In genomic region chr13:35905879-35906481, GRCm38 (mm10) we compare ENCODE assay signal across 8 mouse cellular contexts. TPM values are rescaled to one million over a fixed set of nuclear protein-coding genes. Genes with fewer than 3 reads are reported as not detected.
DNase-seq lines count a peak whose midpoint lies in the region; ATAC-seq lines count a peak whose summit lies in the region.

Rpp40 (minus strand) TSS chr13:35906359.

- no peaks in the 10 kb centered on the region for H3K36me3 ChIP-seq in heart, embryonic 13.5 days
- H3K36me3 ChIP-seq in liver, embryonic 12.5 days = peaks cover 2% of the 10 kb centered on the region; the same call in 1 of the 2 replicates
- H3K36me3 ChIP-seq in stomach, embryonic 15.5 days = no peaks in the 10 kb centered on the region

- peak within 1 kb of the TSS; percentile 84 for H3K4me2 ChIP-seq in heart, embryonic 13.5 days
- H3K4me2 ChIP-seq in liver, embryonic 12.5 days = peak within 1 kb of the TSS; percentile 83
- H3K4me2 ChIP-seq in stomach, embryonic 15.5 days = peak within 1 kb of the TSS; percentile 57

- peak; percentile 95 for ATAC-seq in heart, embryonic 13.5 days (ENCODE audit: extremely low read depth, insufficient number of reproducible peaks, low FRiP score, low TSS enrichment)
- peak; percentile 99 for ATAC-seq in liver, embryonic 12.5 days
- peak; percentile 100 for ATAC-seq in stomach, embryonic 15.5 days (ENCODE audit: insufficient read depth, low FRiP score, low read depth)

- no peak within 1 kb of the TSS for H3K27ac ChIP-seq in brown adipose tissue, adult 24 weeks (replicated peaks; ENCODE audit: low read depth, low read length)
- no peak within 1 kb of the TSS for H3K27ac ChIP-seq in heart, embryonic 13.5 days (replicated peaks)
- 0 out of 2 replicates have a peak within 1 kb of the TSS, but pooled peaks have one; percentile 49 for H3K27ac ChIP-seq in liver, embryonic 12.5 days
- peak within 1 kb of the TSS; percentile 65; the same call in 1 of the 2 replicates for H3K27ac ChIP-seq in stomach, embryonic 15.5 days

- under 1% methylated on average over 35 of the region's 35 CpGs for WGBS in heart, embryonic 13.5 days
- under 1% methylated on average over 35 of the region's 35 CpGs for WGBS in liver, embryonic 12.5 days (ENCODE audit: insufficient replicate concordance)
- under 1% methylated on average over 35 of the region's 35 CpGs for WGBS in stomach, embryonic 15.5 days

- peak; percentile 94 for DNase-seq in CD4-positive, CD25-positive, alpha-beta regulatory T cell, adult 2 months (ENCODE audit: low read depth, low spot score)
- peak; percentile 68 for DNase-seq in fat pad, adult 2 months (ENCODE audit: extremely low read depth, low read depth, low spot score)
- DNase-seq in kidney, postnatal 10 days = peak; percentile 92
- peak; percentile 80 to 87 for DNase-seq in natural killer cell, adult 2 months (ENCODE audit: low spot score in 2 of 2)

- H3K9me3 ChIP-seq in heart, embryonic 13.5 days = no peaks in the 10 kb centered on the region
- no peaks in the 10 kb centered on the region for H3K9me3 ChIP-seq in liver, embryonic 12.5 days (replicated peaks)
- no peaks in the 10 kb centered on the region for H3K9me3 ChIP-seq in stomach, embryonic 15.5 days

- H3K4me3 ChIP-seq in brown adipose tissue, adult 24 weeks (ENCODE audit: insufficient read depth, low read depth, low read length) = peak within 1 kb of the TSS; percentile 94
- peak within 1 kb of the TSS; percentile 71 for H3K4me3 ChIP-seq in heart, embryonic 13.5 days
- H3K4me3 ChIP-seq in liver, embryonic 12.5 days = peak within 1 kb of the TSS; percentile 76
- peak within 1 kb of the TSS; percentile 81 for H3K4me3 ChIP-seq in stomach, embryonic 15.5 days (replicated peaks)

- H3K27me3 ChIP-seq in heart, embryonic 13.5 days (replicated peaks) = no peaks in the 10 kb centered on the region
- H3K27me3 ChIP-seq in liver, embryonic 12.5 days (replicated peaks) = no peaks in the 10 kb centered on the region
- no peaks in the 10 kb centered on the region for H3K27me3 ChIP-seq in stomach, embryonic 15.5 days (replicated peaks)

- peak within 1 kb of the TSS; percentile 82 for H3K9ac ChIP-seq in heart, embryonic 13.5 days
- H3K9ac ChIP-seq in liver, embryonic 12.5 days = peak within 1 kb of the TSS; percentile 72
- peak within 1 kb of the TSS; percentile 23; the same call in 1 of the 2 replicates for H3K9ac ChIP-seq in stomach, embryonic 15.5 days

- no peaks in the 10 kb centered on the region for H3K4me1 ChIP-seq in brown adipose tissue, adult 24 weeks (ENCODE audit: control insufficient read depth, insufficient read depth, insufficient read length, low read length)
- peaks cover 5% of the 10 kb centered on the region; the same call in 1 of the 2 replicates for H3K4me1 ChIP-seq in heart, embryonic 13.5 days
- peaks cover 17% of the 10 kb centered on the region for H3K4me1 ChIP-seq in liver, embryonic 12.5 days
- H3K4me1 ChIP-seq in stomach, embryonic 15.5 days = no peaks in the 10 kb centered on the region

RNA-seq across cellular contexts. Expression of gene Rpp40, which starts in this region (rescaled TPM):
- polyA plus RNA-seq in brown adipose tissue, adult 24 weeks (2012; ENCODE audit: insufficient read depth, insufficient read length, missing spikeins) = 21.2 and 30.9 TPM in 2 replicates
- polyA plus RNA-seq in heart, embryonic 13.5 days (2015; fragmentation: Nextera tagmentation; extraction: Ambion mirVana) = 9.7 and 9.8 TPM in 2 replicates
- 15.7 and 16.5 TPM in 2 replicates for polyA plus RNA-seq in liver, embryonic 12.5 days (2016; fragmentation: Nextera tagmentation; extraction: Ambion mirVana)
- polyA plus RNA-seq in stomach, embryonic 15.5 days (2015; fragmentation: Nextera tagmentation; extraction: Ambion mirVana) = 16.8 and 18.9 TPM in 2 replicates

Comparison
In these comparisons a context has a peak if more than half of its experiments do, and no peak if none do; other contexts are left out.
1. H3K27ac ChIP-seq: peak in liver, embryonic 12.5 days (single experiment) and stomach, embryonic 15.5 days (single experiment); none in brown adipose tissue, adult 24 weeks (single experiment) and heart, embryonic 13.5 days (single experiment).
2. H3K9ac ChIP-seq: peak in every context shown above with its lines; median percentile 82 in heart, embryonic 13.5 days; 72 in liver, embryonic 12.5 days; 23 in stomach, embryonic 15.5 days.
3. Peak in every context shown above with its lines, with median percentiles within 50 percentile points of each other: DNase-seq, H3K4me3 ChIP-seq, ATAC-seq and H3K4me2 ChIP-seq.